Mouse (Mus musculus) bone marrow, adult 2 months (tissue): Measurements from ENCODE around the gene Rps6ka4. TPM values are rescaled to one million over a fixed set of nuclear protein-coding genes. Genes with fewer than 3 reads are reported as not detected.
A peak's percentile ranks its signal among the peaks of the same experiment; 100 is the strongest.

Experiments used
- H3K27ac ChIP-seq: fragments of 200-500 bp; 2 replicates; pipeline ENCODE4 v1.5.1; 2012; ENCODE audit warnings: low read depth, mild to moderate bottlenecking, control low read depth, inconsistent platforms, low read length; ENCODE audit not compliant: control insufficient read depth, poor library complexity, insufficient read depth
- H3K4me1 ChIP-seq: fragments of 200-500 bp; 2 replicates; pipeline ENCODE4 v1.6.1; 2011; ENCODE audit warnings: low read length; ENCODE audit not compliant: control insufficient read depth, insufficient read depth
- H3K4me3 ChIP-seq: fragments of 200-500 bp; replicated peaks from 2 replicates; pipeline ENCODE3; 2011; ENCODE audit warnings: mild to moderate bottlenecking, low read depth, low read length, control low read depth; ENCODE audit not compliant: control insufficient read depth
- CTCF ChIP-seq: fragments of 200-500 bp; IDR thresholded peaks from 2 replicates; pipeline ENCODE4 v1.5.1; 2011; ENCODE audit warnings: low read length, control low read depth; ENCODE audit not compliant: control insufficient read depth, insufficient read depth
- POLR2A ChIP-seq: fragments of 200-500 bp; IDR thresholded peaks from 2 replicates; pipeline ENCODE4 v1.6.1; 2011; ENCODE audit warnings: low read depth, mild to moderate bottlenecking, control low read depth, low read length, borderline replicate concordance; ENCODE audit not compliant: control insufficient read depth
- WGBS: fragments of 180-500 bp; shearing (Covaris S2); methylation state at CpG from one replicate; pipeline ENCODE4 v1.1.7; 2018; 5-methylcytosine and 5-hydroxymethylcytosine counted together
- polyA plus RNA-seq: library from polyadenylated mRNA; stranded (reverse); fragments of >200 nt; gene quantifications from 2 replicates; pipeline ENCODE4 v1.2.4, GENCODE M21; 2011; ENCODE audit warnings: low replicate concordance; ENCODE audit not compliant: missing spikeins, insufficient read depth, insufficient read length

Gene Rps6ka4
- polyA plus RNA-seq: 4.7 and 5.5 TPM in 2 replicates

- H3K4me1 ChIP-seq: peaks cover 2% of the 10 kb centered on the region
- WGBS: under 1% methylated on average over 44 of the region's 44 CpGs
- H3K27ac ChIP-seq: peak within 1 kb of the TSS; percentile 30; the same call in 1 of the 2 replicates
- TF ChIP-seq POLR2A (peak; percentile 5; the same call in 1 of the 2 replicates), CTCF (no peak)
- H3K4me3 ChIP-seq: peak within 1 kb of the TSS; percentile 89
Observed at GRCm38 (mm10) chr19:6840475-6841291, at the start of gene Rps6ka4. Gene Rps6ka4 (minus strand): TSS chr19:6840636.

- no peak overlapping the region for H3K4me3 ChIP-seq
- H3K4me1 ChIP-seq: no peaks in the 10 kb centered on the region; the same call in none of the 2 replicates
- no peak for TF ChIP-seq CTCF
- no peak overlapping the region for H3K27ac ChIP-seq
- 75% methylated on average over 4 of the region's 4 CpGs for WGBS
Observed at GRCm38 (mm10) chr19:6877965-6878364, 37.5 kb upstream of the Rps6ka4 start.

- Histone ChIP-seq H3K4me3 (no peak overlapping the region), H3K27ac (no peak overlapping the region), H3K4me1 (peaks cover 2% of the 10 kb centered on the region)
- TF ChIP-seq POLR2A (no peak), CTCF (no peak)
Observed at GRCm38 (mm10) chr19:6876799-6877198, 36.4 kb upstream of the Rps6ka4 start.

- H3K4me3 ChIP-seq: no peak overlapping the region
- peaks cover 3% of the 10 kb centered on the region for H3K4me1 ChIP-seq
- 88% methylated on average over 6 of the region's 6 CpGs for WGBS
- TF ChIP-seq CTCF: no peak
- no peak for TF ChIP-seq POLR2A
- H3K27ac ChIP-seq: no peak overlapping the region
Observed at GRCm38 (mm10) chr19:6875834-6876233, 35.4 kb upstream of the Rps6ka4 start.

GRCm38 (mm10) chr19:6874257-6874656 lies 33.8 kb upstream of the Rps6ka4 start:
- WGBS: 74% methylated on average over 1 of the region's 1 CpGs
- Histone ChIP-seq H3K27ac (no peak overlapping the region), H3K4me3 (no peak overlapping the region), H3K4me1 (peaks cover 3% of the 10 kb centered on the region)
- TF ChIP-seq CTCF: no peak
- no peak for TF ChIP-seq POLR2A

GRCm38 (mm10) chr19:6872701-6873100 lies 32.3 kb upstream of the Rps6ka4 start:
- H3K4me3 ChIP-seq: no peak overlapping the region
- H3K4me1 ChIP-seq: peaks cover 3% of the 10 kb centered on the region
- no peak overlapping the region for H3K27ac ChIP-seq
- 54% methylated on average over 3 of the region's 3 CpGs for WGBS
- no peak for TF ChIP-seq CTCF
- TF ChIP-seq POLR2A: no peak

- no peak overlapping the region for H3K4me3 ChIP-seq
- peak overlapping the region; percentile 53 for H3K27ac ChIP-seq
- 12% methylated on average over 5 of the region's 5 CpGs for WGBS
- TF ChIP-seq CTCF (peak; percentile 75), POLR2A (no peak)
- H3K4me1 ChIP-seq: peaks cover 3% of the 10 kb centered on the region
Observed at GRCm38 (mm10) chr19:6871574-6872271, 31.3 kb upstream of the Rps6ka4 start.

GRCm38 (mm10) chr19:6869355-6869754 lies 28.9 kb upstream of the Rps6ka4 start:
- Histone ChIP-seq H3K4me1 (peaks cover 3% of the 10 kb centered on the region), H3K27ac (peak overlapping the region; percentile 78; the same call in 1 of the 2 replicates), H3K4me3 (peak overlapping the region; percentile 76)
- WGBS: 2% methylated on average over 5 of the region's 5 CpGs
- TF ChIP-seq POLR2A: no peak
- TF ChIP-seq CTCF: no peak
